Mouse (Mus musculus) kidney, embryonic 14.5 days (tissue): ENCODE data around the gene Mcoln1. TPM values are rescaled to one million over a fixed set of nuclear protein-coding genes. Genes with fewer than 3 reads are reported as not detected.

Source experiments
- ATAC-seq: fragments of 200-750 bp; cut with Nextera tagmentation; 2 replicates; pipeline ENCODE4 v1.8.0; 2017; ENCODE audit warnings: moderate number of reproducible peaks, mild to moderate bottlenecking, moderate TSS enrichment, moderate library complexity; ENCODE audit not compliant: low FRiP score, low TSS enrichment
- H3K27ac ChIP-seq: fragments of 300-500 bp; sonication (generic); 2 replicates; pipeline ENCODE4 v1.5.1; 2014; ENCODE audit warnings: low read depth, mild to moderate bottlenecking, low read length, moderate library complexity, mixed read lengths
- H3K27me3 ChIP-seq: fragments of 300-500 bp; sonication (generic); 2 replicates; pipeline ENCODE4 v1.6.1; 2014; ENCODE audit warnings: mild to moderate bottlenecking, low read length; ENCODE audit not compliant: control insufficient read depth, insufficient read depth
- H3K36me3 ChIP-seq: fragments of 300-500 bp; sonication (generic); 2 replicates; pipeline ENCODE4 v1.6.1; 2014; ENCODE audit warnings: low read length, mixed read lengths; ENCODE audit not compliant: control insufficient read depth, insufficient read depth
- H3K4me1 ChIP-seq: fragments of 300-500 bp; sonication (generic); 2 replicates; pipeline ENCODE4 v1.6.1; 2014; ENCODE audit warnings: low read length, mixed read lengths; ENCODE audit not compliant: control insufficient read depth, insufficient read depth
- H3K4me2 ChIP-seq: fragments of 300-500 bp; sonication (generic); replicated peaks from 2 replicates; pipeline ENCODE4 v1.6.1; 2014; ENCODE audit warnings: low read depth, mild to moderate bottlenecking, low read length
- H3K4me3 ChIP-seq: fragments of 300-500 bp; sonication (generic); 2 replicates; pipeline ENCODE4 v1.5.1; 2014; ENCODE audit warnings: mild to moderate bottlenecking, low read length
- H3K9ac ChIP-seq: fragments of 300-500 bp; sonication (generic); 2 replicates; pipeline ENCODE4 v1.6.1; 2014; ENCODE audit warnings: low read depth, mild to moderate bottlenecking, low read length, moderate library complexity
- H3K9me3 ChIP-seq: fragments of 300-500 bp; sonication (generic); 2 replicates; pipeline ENCODE4 v1.6.1; 2016; ENCODE audit warnings: low read length; ENCODE audit not compliant: control insufficient read depth
- WGBS: fragments of 180-500 bp; shearing (Covaris S2); extraction: QIAGEN DNeasy Blood & Tissue Kit; methylation state at CpG from one replicate; pipeline ENCODE4 v1.1.7; 2014; 5-methylcytosine and 5-hydroxymethylcytosine counted together
- polyA plus RNA-seq: library from polyadenylated mRNA; unstranded; fragments of >200 nt; fragmentation: Nextera tagmentation; extraction: Ambion mirVana; gene quantifications from 2 replicates; pipeline ENCODE4 v1.2.1, GENCODE M21; 2014

Gene Mcoln1
- polyA plus RNA-seq, 1 experiment from 2014 or later = 39.9 TPM

DNA sequence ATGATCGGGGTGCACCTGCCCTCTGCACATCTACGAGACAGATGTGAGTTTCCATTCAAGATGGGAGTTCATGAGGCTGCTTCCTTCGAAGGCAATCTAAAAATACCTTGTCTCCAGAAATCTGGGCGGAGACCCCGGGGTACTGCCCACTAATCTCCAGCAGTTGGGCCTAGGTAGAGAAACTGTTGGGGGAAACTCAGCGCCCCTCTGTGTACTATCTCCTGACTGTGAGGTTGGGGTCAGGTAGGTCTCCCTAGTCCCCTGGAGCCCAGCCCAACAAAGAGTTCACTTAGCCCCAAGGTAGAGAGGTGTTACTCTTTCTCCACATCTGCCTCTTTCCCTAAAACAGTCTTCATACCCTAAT, 6.4 kb upstream of the Mcoln1 start:
- Histone ChIP-seq H3K4me2 (peak overlapping the region; percentile 51), H3K36me3 (peaks cover 31% of the 10 kb centered on the region), H3K4me1 (no peaks in the 10 kb centered on the region), H3K9ac (peak overlapping the region; percentile 98), H3K27me3 (no peaks in the 10 kb centered on the region), H3K9me3 (peaks cover 11% of the 10 kb centered on the region), H3K27ac (no peak overlapping the region; the same call in 1 of the 2 replicates), H3K4me3 (peak overlapping the region; percentile 78)
- 0 out of 2 replicates have a peak, but pooled peaks have one; percentile 6 for ATAC-seq
- 40% methylated on average over 6 of the region's 6 CpGs for WGBS

DNA sequence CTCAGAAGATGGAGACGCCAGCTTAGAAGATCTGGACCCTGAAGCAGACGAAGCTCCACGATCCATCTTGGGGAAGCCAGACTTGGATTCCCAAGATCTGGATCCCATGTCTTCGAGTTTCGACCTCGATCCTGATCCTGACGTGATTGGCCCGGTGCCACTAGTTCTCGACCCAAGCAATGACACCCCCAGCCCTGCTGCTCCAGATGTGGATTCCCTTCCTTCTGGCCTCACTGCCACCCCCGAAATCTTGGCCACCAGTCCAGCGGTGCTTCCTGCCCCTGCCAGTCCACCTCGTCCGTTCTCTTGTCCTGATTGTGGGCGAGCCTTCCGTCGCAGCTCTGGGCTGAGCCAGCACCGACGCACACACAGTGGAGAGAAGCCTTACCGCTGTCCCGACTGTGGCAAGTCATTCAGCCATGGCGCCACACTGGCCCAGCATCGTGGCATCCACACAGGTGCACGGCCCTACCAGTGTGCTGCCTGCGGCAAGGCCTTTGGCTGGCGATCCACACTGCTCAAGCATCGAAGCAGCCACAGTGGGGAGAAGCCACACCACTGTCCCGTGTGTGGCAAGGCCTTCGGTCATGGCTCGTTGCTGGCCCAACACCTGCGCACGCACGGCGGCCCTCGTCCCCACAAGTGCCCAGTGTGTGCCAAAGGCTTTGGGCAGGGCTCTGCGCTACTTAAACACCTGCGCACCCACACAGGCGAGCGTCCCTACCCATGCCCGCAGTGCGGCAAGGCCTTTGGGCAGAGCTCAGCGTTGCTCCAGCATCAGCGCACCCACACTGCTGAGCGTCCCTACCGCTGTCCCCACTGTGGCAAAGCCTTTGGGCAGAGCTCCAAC, 4.5 kb upstream of the Mcoln1 start:
- Histone ChIP-seq H3K4me1 (0 out of 2 replicates have a peak, but pooled peaks cover under 1% of the 10 kb centered on the region), H3K4me3 (no peak overlapping the region), H3K9ac (no peak overlapping the region), H3K36me3 (peaks cover 31% of the 10 kb centered on the region), H3K27me3 (no peaks in the 10 kb centered on the region), H3K4me2 (no peak overlapping the region), H3K27ac (no peak overlapping the region), H3K9me3 (peaks cover 11% of the 10 kb centered on the region)
- WGBS = 95% methylated on average over 44 of the region's 44 CpGs
- no peak for ATAC-seq

DNA sequence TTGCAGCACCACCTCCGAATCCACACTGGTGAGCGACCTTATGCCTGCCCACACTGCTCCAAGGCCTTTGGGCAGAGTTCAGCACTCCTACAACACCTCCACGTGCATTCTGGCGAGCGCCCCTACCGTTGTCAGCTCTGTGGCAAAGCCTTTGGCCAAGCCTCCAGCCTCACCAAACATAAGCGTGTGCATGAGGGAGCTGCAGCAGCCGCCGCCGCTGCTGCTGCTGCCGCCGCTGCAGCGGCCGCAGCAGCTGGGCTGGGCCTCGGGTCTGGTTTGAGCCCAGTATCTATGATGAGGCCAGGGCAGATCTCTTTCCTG, 3.9 kb upstream of the Mcoln1 start:
- Histone ChIP-seq H3K9me3 (peaks cover 11% of the 10 kb centered on the region), H3K27ac (no peak overlapping the region), H3K9ac (no peak overlapping the region), H3K27me3 (no peaks in the 10 kb centered on the region), H3K36me3 (peaks cover 31% of the 10 kb centered on the region), H3K4me1 (0 out of 2 replicates have a peak, but pooled peaks cover 5% of the 10 kb centered on the region), H3K4me3 (no peak overlapping the region), H3K4me2 (no peak overlapping the region)
- no peak for ATAC-seq
- 94% methylated on average over 15 of the region's 15 CpGs for WGBS

DNA sequence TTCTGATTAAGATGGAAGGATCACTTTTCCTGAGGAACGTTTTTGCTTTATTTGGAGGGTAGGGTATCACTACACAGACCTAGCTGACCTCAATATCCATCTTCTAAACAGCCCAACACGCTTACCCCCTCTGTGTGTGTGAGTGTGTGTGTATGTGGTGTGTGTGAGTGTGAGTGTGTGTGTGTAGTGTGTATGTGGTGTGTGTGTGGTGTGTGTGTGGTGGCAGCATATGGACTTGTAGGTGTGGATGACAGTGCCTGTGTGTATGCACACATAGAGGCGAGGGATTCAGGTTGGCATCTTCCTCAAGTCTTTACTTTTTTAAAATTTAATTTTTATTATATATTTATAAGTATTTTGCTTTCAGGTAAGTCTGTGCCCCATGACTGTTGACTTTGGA, 1.7 kb upstream of the Mcoln1 start:
- 84% methylated on average over 3 of the region's 3 CpGs for WGBS
- 0 out of 2 replicates have a peak, but pooled peaks cover 5% of the 10 kb centered on the region for H3K4me1 ChIP-seq
- no peak overlapping the region for H3K4me2 ChIP-seq
- H3K36me3 ChIP-seq = peaks cover 31% of the 10 kb centered on the region
- no peaks in the 10 kb centered on the region for H3K27me3 ChIP-seq
- ATAC-seq = no peak
- no peak overlapping the region for H3K4me3 ChIP-seq
- no peak overlapping the region for H3K27ac ChIP-seq
- peaks cover 11% of the 10 kb centered on the region for H3K9me3 ChIP-seq
- H3K9ac ChIP-seq = no peak overlapping the region

DNA sequence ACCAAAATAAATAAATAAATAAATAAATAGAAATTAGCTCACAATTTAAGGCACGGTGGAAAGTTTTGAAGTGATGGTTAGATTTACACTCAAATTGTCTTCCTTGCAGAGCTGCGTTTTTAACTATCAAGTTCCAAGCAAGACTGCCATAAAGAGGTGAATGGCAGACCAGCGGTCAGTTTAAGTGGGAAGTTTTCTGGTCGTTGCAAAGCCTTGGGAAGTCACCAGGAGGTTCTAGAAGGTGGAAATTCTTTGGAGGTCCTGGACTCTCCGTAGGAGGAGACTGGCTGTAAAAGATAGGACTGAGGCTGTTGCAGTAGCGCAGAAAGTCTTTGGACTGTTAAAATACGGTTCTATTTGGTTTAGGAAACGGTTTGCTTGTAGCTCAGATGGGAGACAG, 506 bp upstream of the Mcoln1 start:
- H3K27me3 ChIP-seq = no peaks in the 10 kb centered on the region
- ATAC-seq = no peak; the same call in 1 of the 2 replicates
- H3K9ac ChIP-seq = peak overlapping the region; percentile 84
- H3K27ac ChIP-seq = peak overlapping the region; percentile 95
- 0 out of 2 replicates have a peak, but pooled peaks cover 5% of the 10 kb centered on the region for H3K4me1 ChIP-seq
- H3K4me3 ChIP-seq = peak overlapping the region; percentile 83
- H3K4me2 ChIP-seq = peak overlapping the region; percentile 84
- WGBS = 2% methylated on average over 8 of the region's 8 CpGs
- peaks cover 27% of the 10 kb centered on the region for H3K36me3 ChIP-seq
- H3K9me3 ChIP-seq = peaks cover 11% of the 10 kb centered on the region

DNA sequence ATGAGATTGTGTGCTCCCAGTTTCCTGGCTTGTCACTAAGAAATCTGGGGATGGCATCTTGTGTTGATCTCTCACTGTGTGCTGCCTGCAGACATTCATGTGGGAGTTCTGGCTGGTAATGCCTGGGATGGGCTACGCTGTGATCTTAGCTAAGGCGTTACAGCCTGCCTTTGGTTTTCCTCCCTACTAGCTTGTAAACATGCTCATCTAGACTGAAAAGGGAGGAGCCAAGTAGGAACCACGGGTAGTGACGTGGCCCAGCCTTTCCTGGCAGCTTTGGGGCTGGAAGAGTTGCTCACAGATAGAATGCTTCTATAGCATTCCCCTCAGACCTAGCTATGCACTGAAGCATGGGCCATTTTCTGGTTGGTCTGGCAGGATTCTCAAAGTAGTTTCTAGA, 2.0 kb downstream of the Mcoln1 start:
- Histone ChIP-seq H3K4me3 (no peak overlapping the region), H3K4me2 (no peak overlapping the region), H3K9me3 (no peaks in the 10 kb centered on the region), H3K9ac (no peak overlapping the region), H3K27me3 (no peaks in the 10 kb centered on the region), H3K36me3 (peaks cover 14% of the 10 kb centered on the region), H3K27ac (no peak overlapping the region), H3K4me1 (0 out of 2 replicates have a peak, but pooled peaks cover 5% of the 10 kb centered on the region)
- WGBS = 66% methylated on average over 4 of the region's 4 CpGs
- ATAC-seq = no peak

DNA sequence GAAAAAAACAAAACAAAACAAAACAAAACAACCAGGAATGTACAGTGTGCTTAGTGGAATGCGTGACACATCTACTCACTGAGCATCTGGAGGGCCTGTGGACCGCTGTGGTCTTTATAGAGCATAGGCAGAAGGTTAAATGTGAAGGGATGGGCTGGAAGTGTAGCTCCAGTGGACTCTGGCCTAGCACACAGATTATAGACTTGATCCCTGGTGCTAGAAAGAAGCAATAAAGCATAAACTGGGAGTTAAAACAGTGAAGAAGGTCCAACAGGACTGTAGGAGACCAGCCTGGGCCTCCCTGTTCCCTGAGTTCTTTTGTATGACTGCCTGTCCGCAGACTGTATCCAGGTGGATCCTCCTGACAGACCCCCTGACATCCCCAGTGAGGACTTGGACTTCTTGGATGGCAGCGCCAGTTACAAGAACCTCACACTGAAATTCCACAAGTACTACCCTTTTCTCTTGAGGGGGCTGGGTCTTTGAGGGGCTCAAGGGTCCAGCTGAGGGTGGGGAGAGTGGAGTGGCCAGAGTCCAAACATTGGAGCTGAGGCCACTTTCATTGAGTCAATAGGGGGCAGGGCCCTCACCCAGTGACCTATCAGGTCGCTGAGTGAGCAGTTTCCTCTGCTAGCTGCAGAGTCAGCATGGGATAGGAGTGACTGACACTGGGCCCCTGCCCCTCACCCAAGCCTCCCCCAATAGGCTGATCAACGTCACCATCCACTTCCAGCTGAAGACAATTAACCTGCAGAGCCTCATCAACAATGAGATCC, 7.9 kb downstream of the Mcoln1 start:
- WGBS = 81% methylated on average over 6 of the region's 6 CpGs
- H3K9ac ChIP-seq = no peak overlapping the region
- H3K4me3 ChIP-seq = no peak overlapping the region
- no peaks in the 10 kb centered on the region for H3K9me3 ChIP-seq
- no peaks in the 10 kb centered on the region for H3K27me3 ChIP-seq
- no peaks in the 10 kb centered on the region for H3K4me1 ChIP-seq
- no peak overlapping the region for H3K4me2 ChIP-seq
- ATAC-seq = no peak
- no peak overlapping the region for H3K27ac ChIP-seq
- H3K36me3 ChIP-seq = peaks cover 44% of the 10 kb centered on the region

DNA sequence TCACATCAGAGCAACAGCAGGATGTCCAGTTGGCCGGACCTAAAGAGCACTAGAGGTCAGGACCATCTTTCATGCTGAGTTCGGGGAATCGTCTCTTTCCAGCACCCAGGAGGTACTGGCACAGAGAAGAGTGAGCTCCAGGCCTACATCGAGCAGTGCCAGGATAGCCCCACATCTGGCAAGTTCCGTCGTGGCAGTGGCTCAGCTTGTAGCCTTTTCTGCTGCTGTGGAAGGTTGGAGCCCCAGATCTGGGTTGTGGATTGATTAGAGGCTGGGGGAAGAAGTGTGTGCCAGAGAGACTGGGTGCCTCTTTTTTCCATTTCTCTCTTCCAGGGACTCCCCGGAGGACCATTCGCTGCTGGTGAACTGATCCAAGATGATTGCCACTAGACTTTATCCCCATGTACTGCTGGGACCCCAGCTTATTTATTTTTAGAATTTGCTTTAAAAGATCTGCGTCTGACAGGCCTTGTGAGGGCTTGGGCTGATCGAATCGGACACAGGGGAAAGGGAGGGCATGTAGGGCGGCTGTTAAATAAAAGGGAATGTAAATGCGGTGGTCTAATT, 14.5 kb downstream of the Mcoln1 start:
- Histone ChIP-seq H3K27me3 (no peaks in the 10 kb centered on the region), H3K4me1 (0 out of 2 replicates have a peak, but pooled peaks cover 4% of the 10 kb centered on the region), H3K9ac (peak overlapping the region; percentile 44; the same call in 1 of the 2 replicates), H3K36me3 (peaks cover 20% of the 10 kb centered on the region; the same call in 1 of the 2 replicates), H3K9me3 (no peaks in the 10 kb centered on the region), H3K4me2 (peak overlapping the region; percentile 96), H3K27ac (peak overlapping the region; percentile 39; the same call in 1 of the 2 replicates), H3K4me3 (peak overlapping the region; percentile 50)
- no peak for ATAC-seq
- WGBS = 36% methylated on average over 13 of the region's 13 CpGs
